Mouse (Mus musculus): Measurements from ENCODE around the gene Hist1h2bf. TPM values are rescaled to one million over a fixed set of nuclear protein-coding genes. Genes with fewer than 3 reads are reported as not detected.
"Not testable (repeated sequence)": the region's sequence is repeated elsewhere in the genome, so short reads cannot be mapped to it uniquely, and the experiment has no call there.

Gene Hist1h2bf
- 4.5 and 5.9 TPM in 2 replicates for polyA plus RNA-seq (2014; fragmentation: Nextera tagmentation; extraction: Ambion mirVana)

GRCm38 (mm10) chr13:23573898-23574524 lies at the start of gene Hist1h2bf, which contains the start of gene Hist1h2ad:
Gene Hist1h2bf, minus strand, starts transcription at chr13:23574196.
Gene Hist1h2ad, plus strand, starts transcription at chr13:23574381.
- H3K4me3 ChIP-seq (ENCODE audit: low read depth, low read length) = peak within 1 kb of the TSS; percentile 45
- peak; percentile 91 for DNase-seq (ENCODE audit: low spot score)
- H3K36me3 ChIP-seq (ENCODE audit: control insufficient read depth, insufficient read depth, low read length); H3K9me3 ChIP-seq (ENCODE audit: control insufficient read depth, low read length); H3K27me3 ChIP-seq (ENCODE audit: control insufficient read depth, insufficient read depth, low read length); H3K4me1 ChIP-seq (replicated peaks; ENCODE audit: control insufficient read depth, insufficient read depth, low read length): not testable (repeated sequence)
- peak within 1 kb of the TSS; percentile 66 for H3K4me2 ChIP-seq (ENCODE audit: low read depth, low read length, severe bottlenecking)
- H3K9ac ChIP-seq (ENCODE audit: low read length) = peak within 1 kb of the TSS; percentile 63
- H3K27ac ChIP-seq (ENCODE audit: low read depth, low read length) = peak within 1 kb of the TSS; percentile 96
- peak; percentile 91 for ATAC-seq (replicated peaks; ENCODE audit: low FRiP score)
- WGBS = under 1% methylated on average over 21 of the region's 42 CpGs

DNA sequence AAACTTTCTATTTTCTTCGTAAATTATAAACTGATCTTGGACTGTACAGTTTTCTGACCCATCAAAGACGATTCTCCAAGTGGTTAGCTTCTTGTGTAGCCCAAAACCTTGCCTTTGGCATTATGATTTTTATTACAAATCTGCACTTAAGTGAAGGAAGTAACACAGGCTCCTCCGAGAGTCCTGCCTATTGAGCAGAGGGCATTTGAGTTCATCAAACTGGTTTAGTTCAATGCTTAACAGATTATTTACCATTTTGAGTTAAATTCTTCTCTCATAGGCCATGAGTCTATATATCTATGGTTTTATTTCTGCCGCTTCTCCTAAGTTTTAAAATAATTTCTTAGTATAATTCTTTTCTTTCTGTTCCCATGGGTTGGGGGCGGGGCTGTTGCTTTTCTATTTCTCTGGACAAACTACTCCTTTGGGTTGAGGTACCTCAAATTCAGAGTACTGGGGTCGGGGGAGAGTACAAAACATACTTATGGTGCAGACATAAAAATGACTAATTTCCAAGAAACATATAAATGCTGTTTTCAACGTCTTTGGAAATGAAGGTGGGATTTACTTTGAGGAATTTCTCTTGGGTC lies 49.0 kb upstream of the Hist1h2bf start:
- Histone ChIP-seq H3K36me3 (ENCODE audit: control insufficient read depth, insufficient read depth, low read length) (no peaks in the 10 kb centered on the region), H3K27ac (ENCODE audit: low read depth, low read length) (peak overlapping the region; percentile 100; the same call in 1 of the 2 replicates), H3K27me3 (ENCODE audit: control insufficient read depth, insufficient read depth, low read length) (no peaks in the 10 kb centered on the region), H3K4me2 (ENCODE audit: low read depth, low read length, severe bottlenecking) (peak overlapping the region; percentile 84), H3K4me1 (replicated peaks; ENCODE audit: control insufficient read depth, insufficient read depth, low read length) (no peaks in the 10 kb centered on the region; the same call in 1 of the 2 replicates), H3K4me3 (ENCODE audit: low read depth, low read length) (peak overlapping the region; percentile 67), H3K9ac (ENCODE audit: low read length) (peak overlapping the region; percentile 97), H3K9me3 (ENCODE audit: control insufficient read depth, low read length) (no peaks in the 10 kb centered on the region)
- DNase-seq (ENCODE audit: low spot score) (no peak), ATAC-seq (replicated peaks; ENCODE audit: low FRiP score) (no peak)
- WGBS = 28% methylated on average over 7 of the region's 7 CpGs

- peak within 1 kb of the TSS; percentile 97 for H3K9ac ChIP-seq (ENCODE audit: low read length)
- peak within 1 kb of the TSS; percentile 100 for H3K27ac ChIP-seq (ENCODE audit: low read depth, low read length)
- ATAC-seq (replicated peaks; ENCODE audit: low FRiP score) (peak; percentile 94), DNase-seq (ENCODE audit: low spot score) (peak; percentile 96)
- WGBS = under 1% methylated on average over 46 of the region's 53 CpGs
- H3K4me3 ChIP-seq (ENCODE audit: low read depth, low read length) = peak within 1 kb of the TSS; percentile 67
- H3K4me2 ChIP-seq (ENCODE audit: low read depth, low read length, severe bottlenecking) = peak within 1 kb of the TSS; percentile 84
- not testable (repeated sequence) for H3K9me3 ChIP-seq (ENCODE audit: control insufficient read depth, low read length); H3K27me3 ChIP-seq (ENCODE audit: control insufficient read depth, insufficient read depth, low read length); H3K4me1 ChIP-seq (replicated peaks; ENCODE audit: control insufficient read depth, insufficient read depth, low read length); H3K36me3 ChIP-seq (ENCODE audit: control insufficient read depth, insufficient read depth, low read length)
These were observed 48.2 kb upstream of the Hist1h2bf start, which contains the start of gene Hist1h1e for GRCm38 (mm10) chr13:23622175-23622671. Gene Hist1h1e, minus strand, starts transcription at chr13:23622558.

DNA sequence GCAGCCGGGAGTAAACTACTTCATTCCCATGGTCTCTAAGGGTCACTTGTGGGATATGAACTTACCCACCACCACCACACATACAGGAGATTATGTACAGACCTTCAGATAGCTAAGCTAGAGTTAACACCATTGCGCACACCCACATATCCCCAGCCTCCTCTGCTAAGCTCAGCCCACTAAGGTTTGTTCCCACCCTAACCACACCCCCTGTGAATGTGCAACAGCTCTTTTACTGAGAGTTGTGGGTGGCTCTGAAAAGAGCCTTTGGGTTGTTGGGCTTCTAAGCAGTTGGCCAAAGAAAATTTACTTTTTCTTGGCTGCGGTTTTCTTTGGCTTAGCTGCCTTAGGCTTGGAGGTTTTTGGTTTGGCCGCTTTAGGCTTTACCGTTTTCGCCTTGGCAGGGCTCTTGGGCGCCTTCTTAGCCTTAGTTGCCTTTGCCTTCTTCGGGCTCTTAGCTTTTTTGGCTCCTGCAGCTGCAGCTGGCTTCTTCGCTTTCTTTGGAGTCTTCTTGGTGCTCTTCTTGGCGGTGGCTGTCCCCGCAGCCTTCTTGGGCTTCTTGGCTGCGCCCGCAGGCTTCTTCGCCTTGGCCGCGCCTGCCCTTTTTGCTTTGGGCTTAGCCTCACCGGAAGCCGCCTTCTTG lies 47.7 kb upstream of the Hist1h2bf start:
- no peaks in the 10 kb centered on the region for H3K27me3 ChIP-seq (ENCODE audit: control insufficient read depth, insufficient read depth, low read length)
- no peaks in the 10 kb centered on the region; the same call in 1 of the 2 replicates for H3K4me1 ChIP-seq (replicated peaks; ENCODE audit: control insufficient read depth, insufficient read depth, low read length)
- peak overlapping the region; percentile 67 for H3K4me3 ChIP-seq (ENCODE audit: low read depth, low read length)
- H3K4me2 ChIP-seq (ENCODE audit: low read depth, low read length, severe bottlenecking) = peak overlapping the region; percentile 84
- DNase-seq (ENCODE audit: low spot score) (peak; percentile 85), ATAC-seq (replicated peaks; ENCODE audit: low FRiP score) (peak; percentile 85)
- H3K36me3 ChIP-seq (ENCODE audit: control insufficient read depth, insufficient read depth, low read length) = no peaks in the 10 kb centered on the region
- no peaks in the 10 kb centered on the region for H3K9me3 ChIP-seq (ENCODE audit: control insufficient read depth, low read length)
- WGBS = 0% methylated on average over 18 of the region's 18 CpGs
- H3K9ac ChIP-seq (ENCODE audit: low read length) = peak overlapping the region; percentile 97
- peak overlapping the region; percentile 100 for H3K27ac ChIP-seq (ENCODE audit: low read depth, low read length)

- WGBS = under 1% methylated on average over 27 of the region's 27 CpGs
- H3K4me1 ChIP-seq (replicated peaks; ENCODE audit: control insufficient read depth, insufficient read depth, low read length) = no peaks in the 10 kb centered on the region; the same call in 1 of the 2 replicates
- H3K4me3 ChIP-seq (ENCODE audit: low read depth, low read length) = peak within 1 kb of the TSS; percentile 67
- DNase-seq (ENCODE audit: low spot score) = peak; percentile 75
- no peaks in the 10 kb centered on the region for H3K36me3 ChIP-seq (ENCODE audit: control insufficient read depth, insufficient read depth, low read length)
- peak within 1 kb of the TSS; percentile 97 for H3K9ac ChIP-seq (ENCODE audit: low read length)
- H3K27ac ChIP-seq (ENCODE audit: low read depth, low read length) = peak within 1 kb of the TSS; percentile 100
- no peaks in the 10 kb centered on the region for H3K9me3 ChIP-seq (ENCODE audit: control insufficient read depth, low read length)
- ATAC-seq (replicated peaks; ENCODE audit: low FRiP score) = peak; percentile 80
- peak within 1 kb of the TSS; percentile 84 for H3K4me2 ChIP-seq (ENCODE audit: low read depth, low read length, severe bottlenecking)
- H3K27me3 ChIP-seq (ENCODE audit: control insufficient read depth, insufficient read depth, low read length) = no peaks in the 10 kb centered on the region
These were observed 46.9 kb upstream of the Hist1h2bf start, which contains the start of gene Hist1h2be for GRCm38 (mm10) chr13:23620733-23621531. Gene Hist1h2be, minus strand, starts transcription at chr13:23621124.

DNA sequence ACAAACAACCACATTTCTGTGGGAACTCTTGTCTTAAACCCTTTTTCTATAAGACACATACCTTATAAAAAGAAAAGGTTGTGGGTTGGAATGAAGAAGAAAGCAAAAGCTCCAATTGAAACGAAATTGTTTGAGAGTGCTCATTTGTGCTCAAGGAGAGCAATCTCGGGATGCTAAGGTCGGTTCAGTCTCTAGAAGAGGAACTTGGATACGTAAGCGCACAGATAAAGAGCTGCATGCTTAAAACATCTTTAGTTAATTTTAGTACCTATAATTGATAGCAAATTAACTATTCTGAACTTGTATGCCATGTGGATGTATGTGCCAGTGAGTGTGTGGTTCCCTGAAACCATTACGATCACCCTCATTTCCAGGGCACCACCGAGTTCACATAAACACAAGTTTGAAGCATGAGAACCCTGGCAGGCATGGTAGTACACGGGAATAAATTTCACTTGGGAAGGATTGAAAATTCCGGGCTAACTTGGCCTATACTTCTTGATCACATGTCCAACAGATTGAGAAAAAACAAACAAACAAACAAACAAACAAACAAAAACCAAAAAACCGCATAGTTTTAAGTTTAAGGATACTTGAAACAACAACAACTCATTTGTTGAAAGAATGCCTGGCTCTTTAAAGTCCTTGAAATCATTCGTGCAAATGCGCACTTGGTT lies 46.2 kb upstream of the Hist1h2bf start:
- no peaks in the 10 kb centered on the region; the same call in 1 of the 2 replicates for H3K4me1 ChIP-seq (replicated peaks; ENCODE audit: control insufficient read depth, insufficient read depth, low read length)
- peak overlapping the region; percentile 84 for H3K4me2 ChIP-seq (ENCODE audit: low read depth, low read length, severe bottlenecking)
- H3K9ac ChIP-seq (ENCODE audit: low read length) = peak overlapping the region; percentile 97
- H3K36me3 ChIP-seq (ENCODE audit: control insufficient read depth, insufficient read depth, low read length) = no peaks in the 10 kb centered on the region
- no peaks in the 10 kb centered on the region for H3K9me3 ChIP-seq (ENCODE audit: control insufficient read depth, low read length)
- WGBS = 55% methylated on average over 12 of the region's 12 CpGs
- DNase-seq (ENCODE audit: low spot score) = no peak
- no peaks in the 10 kb centered on the region for H3K27me3 ChIP-seq (ENCODE audit: control insufficient read depth, insufficient read depth, low read length)
- no peak for ATAC-seq (replicated peaks; ENCODE audit: low FRiP score)
- H3K4me3 ChIP-seq (ENCODE audit: low read depth, low read length) = peak overlapping the region; percentile 67
- H3K27ac ChIP-seq (ENCODE audit: low read depth, low read length) = peak overlapping the region; percentile 100

DNA sequence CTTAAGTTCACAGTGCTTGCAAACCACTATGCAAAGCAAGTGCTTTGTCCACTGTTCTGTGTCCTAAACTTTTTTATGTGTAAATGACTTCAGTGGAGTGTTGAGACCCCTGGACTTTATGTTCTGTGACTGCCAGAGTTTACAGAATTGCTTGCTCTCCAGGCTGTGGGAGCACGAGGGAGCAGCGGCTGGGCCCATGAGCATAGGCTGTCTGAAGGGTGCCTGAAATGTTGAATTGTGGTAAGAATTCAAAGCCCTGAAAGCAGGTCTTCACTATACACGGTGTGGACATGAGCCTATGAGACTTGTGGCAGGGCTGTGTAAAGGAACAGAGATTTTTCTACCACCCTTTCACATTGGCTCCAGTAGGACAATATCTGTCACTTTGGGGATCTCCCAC lies 37.6 kb upstream of the Hist1h2bf start:
- Histone ChIP-seq H3K4me1 (replicated peaks; ENCODE audit: control insufficient read depth, insufficient read depth, low read length) (no peaks in the 10 kb centered on the region), H3K36me3 (ENCODE audit: control insufficient read depth, insufficient read depth, low read length) (no peaks in the 10 kb centered on the region), H3K27me3 (ENCODE audit: control insufficient read depth, insufficient read depth, low read length) (no peaks in the 10 kb centered on the region), H3K4me3 (ENCODE audit: low read depth, low read length) (no peak overlapping the region), H3K9ac (ENCODE audit: low read length) (no peak overlapping the region), H3K27ac (ENCODE audit: low read depth, low read length) (no peak overlapping the region), H3K9me3 (ENCODE audit: control insufficient read depth, low read length) (no peaks in the 10 kb centered on the region), H3K4me2 (ENCODE audit: low read depth, low read length, severe bottlenecking) (no peak overlapping the region)
- DNase-seq (ENCODE audit: low spot score) = no peak
- no peak for ATAC-seq (replicated peaks; ENCODE audit: low FRiP score)
- 88% methylated on average over 3 of the region's 3 CpGs for WGBS
